Mouse (Mus musculus) cerebellum, adult 2 months (tissue): ENCODE results near the gene Btbd16.

Experiments used
- CTCF ChIP-seq: fragments of 200-500 bp; IDR thresholded peaks from 2 replicates; pipeline ENCODE4 v1.5.1; 2011; ENCODE audit warnings: low read depth, mild to moderate bottlenecking, control low read depth, low read length, moderate library complexity, borderline replicate concordance; ENCODE audit not compliant: insufficient read depth
- POLR2A ChIP-seq: fragments of 200-500 bp; IDR thresholded peaks from 2 replicates; pipeline ENCODE4 v1.6.1; 2011; ENCODE audit warnings: low read length, control low read depth, borderline replicate concordance; ENCODE audit not compliant: insufficient read depth

- no peak for TF ChIP-seq CTCF
- TF ChIP-seq POLR2A, result no peak
Observed at GRCm38 (mm10) chr7:130785923-130786575, 12.2 kb downstream of the Btbd16 start.
